ENCODE assay signal across 26 mouse cellular contexts in the genomic region with DNA sequence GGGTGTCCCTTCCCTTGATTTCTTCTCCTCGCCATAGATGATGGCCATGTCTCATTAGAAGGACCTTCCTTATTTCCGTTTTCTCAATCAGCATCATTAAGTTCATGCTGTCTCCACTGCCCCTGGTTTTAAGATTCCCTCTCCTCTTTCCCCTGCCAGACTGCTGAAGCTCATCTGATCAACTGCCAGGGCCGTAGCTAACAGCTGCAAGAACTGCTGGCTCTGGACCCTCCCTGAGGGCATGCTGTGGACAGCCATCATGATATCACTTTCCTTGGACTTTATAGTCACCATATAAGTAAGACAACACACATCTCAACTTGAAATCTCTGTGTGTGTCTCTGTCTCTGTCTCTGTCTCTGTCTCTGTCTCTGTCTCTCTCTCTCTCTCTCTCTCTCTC.
DNase-seq lines count a peak whose midpoint lies in the region; ATAC-seq and TF ChIP-seq lines count a peak whose summit lies in the region.
"Had no signal": no experiment of that assay in that cellular context is flagged by ENCODE, and none has a peak within 500 bp of the region (broad histone marks: within the 10 kb centered on the region; RNA-seq: fewer than 3 reads in every experiment).

No protein-coding gene starts in this region.

- peak; percentile 24 for DNase-seq in embryonic facial prominence, embryonic 14.5 days (ENCODE audit: low spot score)
- DNase-seq in embryonic facial prominence, embryonic 10.5 days (ENCODE audit: low spot score), result no peak
- peak; percentile 62 for DNase-seq in gastrocnemius, postnatal 14 days
- DNase-seq in gastrocnemius, adult 8-10 months (ENCODE audit: low spot score in 2 of 2), result no peak
- DNase-seq in lung, postnatal 10 days, result peak; percentile 48
- no peak for DNase-seq in lung, adult 2 months
- DNase-seq in skeletal muscle tissue, adult 2 months (ENCODE audit: low read depth, low spot score), result peak; percentile 3
- no peak for DNase-seq in liver, postnatal 0 days
- DNase-seq: adrenal gland, adult 8-10 months; adrenal gland, postnatal 25 days; cerebellum, adult 18-20 months; cerebellum, adult 9-10 months; cerebellum, postnatal 14 days; heart, adult 11 months; heart, postnatal 36 days had no signal

- no peak overlapping the region for H3K4me3 ChIP-seq in embryonic facial prominence, embryonic 14.5 days (ENCODE audit: low read depth, low read length)
- H3K4me3 ChIP-seq in embryonic facial prominence, embryonic 10.5 days, result no peak overlapping the region
- no peak overlapping the region for H3K4me3 ChIP-seq in lung, adult 2 months (replicated peaks; ENCODE audit: extremely low read depth, low read depth, low read length)
- H3K4me3 ChIP-seq in liver, postnatal 0 days (ENCODE audit: low read depth, low read length), result no peak overlapping the region
- H3K4me3 ChIP-seq: embryonic facial prominence, embryonic 12.5 days; erythroblast, embryonic 14.5 days; forebrain, embryonic 12.5 days; forebrain, embryonic 15.5 days; heart, embryonic 12.5 days; heart, embryonic 15.5 days had no signal

- no peak for TF ChIP-seq EP300 in liver, postnatal 0 days (IDR thresholded peaks at IDR 0.05; ENCODE audit: low read depth)

- no peak for TF ChIP-seq CTCF in lung, adult 2 months (IDR thresholded peaks at IDR 0.05; ENCODE audit: insufficient read depth, low read length)
- no peak for TF ChIP-seq CTCF in liver, postnatal 0 days (IDR thresholded peaks at IDR 0.05; ENCODE audit: low read depth)

- H3K27me3 ChIP-seq in embryonic facial prominence, embryonic 14.5 days (replicated peaks; ENCODE audit: control insufficient read depth, insufficient read depth, low read length), result no peaks in the 10 kb centered on the region
- H3K27me3 ChIP-seq in embryonic facial prominence, embryonic 10.5 days (replicated peaks; ENCODE audit: low read depth, poor library complexity, severe bottlenecking), result no peaks in the 10 kb centered on the region
- no peaks in the 10 kb centered on the region for H3K27me3 ChIP-seq in liver, postnatal 0 days (ENCODE audit: insufficient read depth, low read length)
- H3K27me3 ChIP-seq: embryonic facial prominence, embryonic 12.5 days; forebrain, embryonic 12.5 days; forebrain, embryonic 15.5 days; heart, embryonic 12.5 days; heart, embryonic 15.5 days had no signal

- H3K4me1 ChIP-seq in embryonic facial prominence, embryonic 14.5 days (ENCODE audit: control insufficient read depth, insufficient read depth, low read length), result no peaks in the 10 kb centered on the region
- H3K4me1 ChIP-seq in embryonic facial prominence, embryonic 10.5 days, result peaks cover 3% of the 10 kb centered on the region
- H3K4me1 ChIP-seq in lung, adult 2 months (ENCODE audit: control insufficient read depth, insufficient read depth, low read length), result 0 out of 2 replicates have a peak, but pooled peaks cover 2% of the 10 kb centered on the region
- H3K4me1 ChIP-seq in liver, postnatal 0 days (ENCODE audit: insufficient read depth), result no peaks in the 10 kb centered on the region
- H3K4me1 ChIP-seq: forebrain, embryonic 12.5 days; forebrain, embryonic 15.5 days; heart, embryonic 12.5 days; heart, embryonic 15.5 days had no signal

- WGBS in embryonic facial prominence, embryonic 14.5 days, result 67% methylated on average over 3 of the region's 3 CpGs
- WGBS in embryonic facial prominence, embryonic 10.5 days, result 83% methylated on average over 3 of the region's 3 CpGs
- 85% methylated on average over 3 of the region's 3 CpGs for WGBS in lung, adult 2 months
- WGBS in liver, postnatal 0 days (ENCODE audit: insufficient replicate concordance), result 60% methylated on average over 3 of the region's 3 CpGs

- H3K36me3 ChIP-seq in embryonic facial prominence, embryonic 14.5 days (ENCODE audit: control insufficient read depth, insufficient read depth, low read length), result no peaks in the 10 kb centered on the region
- no peaks in the 10 kb centered on the region for H3K36me3 ChIP-seq in embryonic facial prominence, embryonic 10.5 days (replicated peaks)
- no peaks in the 10 kb centered on the region for H3K36me3 ChIP-seq in liver, postnatal 0 days (replicated peaks; ENCODE audit: insufficient read depth, low read length)
- H3K36me3 ChIP-seq: embryonic facial prominence, embryonic 12.5 days; forebrain, embryonic 12.5 days; forebrain, embryonic 15.5 days; heart, embryonic 12.5 days; heart, embryonic 15.5 days had no signal

- intact Hi-C loops in gastrocnemius, postnatal 14 days (cut with DNase I; ENCODE audit: low total_unique reads), result no loop called here

- H3K4me2 ChIP-seq in embryonic facial prominence, embryonic 14.5 days (ENCODE audit: low read depth, low read length), result no peak overlapping the region
- H3K4me2 ChIP-seq in liver, postnatal 0 days (ENCODE audit: low read depth, low read length), result no peak overlapping the region
- H3K4me2 ChIP-seq: embryonic facial prominence, embryonic 12.5 days; forebrain, embryonic 12.5 days; forebrain, embryonic 15.5 days; heart, embryonic 12.5 days; heart, embryonic 15.5 days; hindbrain, embryonic 14.5 days had no signal

- no peak for TF ChIP-seq POLR2A in lung, adult 2 months (IDR thresholded peaks at IDR 0.05; ENCODE audit: borderline replicate concordance, extremely low read depth, low read depth, low read length)

- no peak overlapping the region for H3K27ac ChIP-seq in embryonic facial prominence, embryonic 14.5 days (replicated peaks; ENCODE audit: low read depth, low read length)
- H3K27ac ChIP-seq in embryonic facial prominence, embryonic 10.5 days (replicated peaks), result no peak overlapping the region
- H3K27ac ChIP-seq in liver, postnatal 0 days (ENCODE audit: low read depth), result no peak overlapping the region
- H3K27ac ChIP-seq: embryonic facial prominence, embryonic 12.5 days; forebrain, embryonic 12.5 days; forebrain, embryonic 15.5 days; heart, embryonic 15.5 days; hindbrain, embryonic 14.5 days; hindbrain, postnatal 0 days had no signal

- ATAC-seq in embryonic facial prominence, embryonic 14.5 days (ENCODE audit: low read depth), result no peak
- ATAC-seq in liver, postnatal 0 days, result no peak
- ATAC-seq: activated CD4-positive, CD25-positive, alpha-beta regulatory T cell, adult 4 months; forebrain, embryonic 15.5 days; hindbrain, postnatal 0 days; inflammation-experienced regulatory T-cells, adult 6 months; intestine, embryonic 16.5 days had no signal

- no peak overlapping the region for H3K9ac ChIP-seq in embryonic facial prominence, embryonic 14.5 days (ENCODE audit: low read depth, low read length)
- no peak overlapping the region for H3K9ac ChIP-seq in liver, postnatal 0 days (replicated peaks)
- H3K9ac ChIP-seq: embryonic facial prominence, embryonic 12.5 days; forebrain, embryonic 12.5 days; forebrain, embryonic 15.5 days; heart, embryonic 12.5 days; heart, embryonic 15.5 days; hindbrain, embryonic 14.5 days had no signal

- no peaks in the 10 kb centered on the region for H3K9me3 ChIP-seq in embryonic facial prominence, embryonic 14.5 days (ENCODE audit: control insufficient read depth, low read length)
- H3K9me3 ChIP-seq in embryonic facial prominence, embryonic 10.5 days, result no peaks in the 10 kb centered on the region
- no peaks in the 10 kb centered on the region for H3K9me3 ChIP-seq in liver, postnatal 0 days (ENCODE audit: low read length)
- H3K9me3 ChIP-seq: embryonic facial prominence, embryonic 12.5 days; forebrain, embryonic 12.5 days; forebrain, embryonic 15.5 days; heart, embryonic 12.5 days; heart, embryonic 15.5 days had no signal

Comparison
In these comparisons a context has a peak if more than half of its experiments do, and no peak if none do; other contexts are left out.
1. DNase-seq: peak in embryonic facial prominence, embryonic 14.5 days (single experiment), gastrocnemius, postnatal 14 days (single experiment), lung, postnatal 10 days (single experiment) and skeletal muscle tissue, adult 2 months (single experiment); none in embryonic facial prominence, embryonic 10.5 days (single experiment), gastrocnemius, adult 8-10 months (0 of 2), lung, adult 2 months (single experiment) and liver, postnatal 0 days (single experiment).